Mouse (Mus musculus): Measurements from ENCODE around the gene Mapk10. TPM values are rescaled to one million over a fixed set of nuclear protein-coding genes. Genes with fewer than 3 reads are reported as not detected.
A peak's percentile ranks its signal among the peaks of the same experiment; 100 is the strongest.
"Not testable (repeated sequence)": the region's sequence is repeated elsewhere in the genome, so short reads cannot be mapped to it uniquely, and the experiment has no call there.

Gene Mapk10
- polyA plus RNA-seq, 2 experiments = 0.48 to 0.60 TPM

DNA sequence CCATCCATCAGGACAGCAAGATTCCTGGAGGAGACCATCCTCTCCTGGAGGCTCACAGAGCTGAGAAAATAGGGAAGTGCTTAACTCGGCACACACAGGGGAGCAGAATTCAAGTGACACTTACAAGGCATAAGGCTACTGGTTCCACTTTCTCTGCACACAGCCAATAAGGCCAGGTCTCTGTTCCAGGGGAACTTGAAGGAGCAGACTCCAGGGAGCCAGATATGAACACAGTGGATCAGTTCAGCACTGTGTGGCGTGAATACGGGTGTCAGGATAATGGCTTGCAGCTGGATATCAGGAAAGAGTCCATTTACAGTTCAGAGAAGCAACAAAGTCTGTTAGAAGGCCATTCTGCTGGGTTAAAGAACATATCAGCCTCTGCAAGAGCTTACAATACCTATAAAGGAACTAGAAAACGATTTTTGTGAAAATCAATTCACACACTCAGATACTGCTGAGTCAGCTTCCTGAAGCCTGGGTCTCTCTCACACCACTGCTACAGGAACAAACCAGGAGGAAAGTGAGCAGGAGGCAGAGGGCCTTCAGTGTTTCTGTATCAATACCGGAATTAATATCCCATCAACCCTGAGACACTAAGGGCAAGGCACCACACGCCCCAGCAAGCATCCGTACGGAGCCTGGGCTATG lies 263.9 kb downstream of the Mapk10 start:
- H3K9me3 ChIP-seq (ENCODE audit: control insufficient read depth, low read length) = no peaks in the 10 kb centered on the region
- no peak overlapping the region for H3K4me3 ChIP-seq (replicated peaks; ENCODE audit: low read length)
- ATAC-seq (ENCODE audit: low FRiP score, low read depth) (no peak), DNase-seq (ENCODE audit: low spot score) (peak; percentile 6)
- H3K36me3 ChIP-seq (ENCODE audit: control insufficient read depth, insufficient read depth, low read length) = no peaks in the 10 kb centered on the region
- no peak for TF ChIP-seq POLR2A (IDR thresholded peaks at IDR 0.05; ENCODE audit: borderline replicate concordance, extremely low read depth, insufficient read depth, insufficient read length)
- no peak overlapping the region for H3K9ac ChIP-seq (ENCODE audit: low read depth, low read length, severe bottlenecking)
- WGBS = 53% methylated on average over 8 of the region's 8 CpGs
- H3K27me3 ChIP-seq (ENCODE audit: control insufficient read depth, insufficient read depth, low read length) = no peaks in the 10 kb centered on the region
- H3K4me1 ChIP-seq (ENCODE audit: control insufficient read depth, insufficient read depth, low read length) = no peaks in the 10 kb centered on the region
- no peak overlapping the region for H3K4me2 ChIP-seq (replicated peaks; ENCODE audit: low read depth, low read length, severe bottlenecking)
- no peak overlapping the region for H3K27ac ChIP-seq (replicated peaks; ENCODE audit: low read depth, low read length)

DNA sequence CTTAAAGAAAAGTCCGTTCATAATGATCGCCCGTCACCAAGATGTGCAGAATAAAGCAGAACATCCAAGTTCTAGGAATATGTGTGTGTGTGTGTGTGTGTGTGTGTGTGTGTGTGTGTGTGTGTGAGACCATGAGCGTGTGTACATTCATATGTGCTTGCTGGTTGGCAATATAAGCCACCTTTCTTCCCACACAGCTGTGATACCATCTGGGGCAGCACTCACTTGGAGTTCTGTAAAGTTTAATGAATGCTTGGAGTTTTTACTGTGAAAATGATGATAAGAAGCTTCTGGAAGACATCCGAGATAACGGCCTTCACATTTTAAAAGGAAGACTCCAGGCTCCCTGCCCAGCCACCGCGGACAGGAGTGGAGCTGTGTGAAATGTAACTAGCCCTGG lies 264.5 kb downstream of the Mapk10 start:
- DNase-seq (ENCODE audit: low spot score) (no peak), ATAC-seq (ENCODE audit: low FRiP score, low read depth) (no peak)
- H3K4me1 ChIP-seq (ENCODE audit: control insufficient read depth, insufficient read depth, low read length) = no peaks in the 10 kb centered on the region
- H3K4me3 ChIP-seq (replicated peaks; ENCODE audit: low read length) = no peak overlapping the region
- no peak overlapping the region for H3K27ac ChIP-seq (replicated peaks; ENCODE audit: low read depth, low read length)
- H3K9ac ChIP-seq (ENCODE audit: low read depth, low read length, severe bottlenecking) = no peak overlapping the region
- no peaks in the 10 kb centered on the region for H3K36me3 ChIP-seq (ENCODE audit: control insufficient read depth, insufficient read depth, low read length)
- no peak overlapping the region for H3K4me2 ChIP-seq (replicated peaks; ENCODE audit: low read depth, low read length, severe bottlenecking)
- WGBS = 76% methylated on average over 8 of the region's 8 CpGs
- no peaks in the 10 kb centered on the region for H3K27me3 ChIP-seq (ENCODE audit: control insufficient read depth, insufficient read depth, low read length)
- no peak for TF ChIP-seq POLR2A (IDR thresholded peaks at IDR 0.05; ENCODE audit: borderline replicate concordance, extremely low read depth, insufficient read depth, insufficient read length)
- no peaks in the 10 kb centered on the region for H3K9me3 ChIP-seq (ENCODE audit: control insufficient read depth, low read length)

DNA sequence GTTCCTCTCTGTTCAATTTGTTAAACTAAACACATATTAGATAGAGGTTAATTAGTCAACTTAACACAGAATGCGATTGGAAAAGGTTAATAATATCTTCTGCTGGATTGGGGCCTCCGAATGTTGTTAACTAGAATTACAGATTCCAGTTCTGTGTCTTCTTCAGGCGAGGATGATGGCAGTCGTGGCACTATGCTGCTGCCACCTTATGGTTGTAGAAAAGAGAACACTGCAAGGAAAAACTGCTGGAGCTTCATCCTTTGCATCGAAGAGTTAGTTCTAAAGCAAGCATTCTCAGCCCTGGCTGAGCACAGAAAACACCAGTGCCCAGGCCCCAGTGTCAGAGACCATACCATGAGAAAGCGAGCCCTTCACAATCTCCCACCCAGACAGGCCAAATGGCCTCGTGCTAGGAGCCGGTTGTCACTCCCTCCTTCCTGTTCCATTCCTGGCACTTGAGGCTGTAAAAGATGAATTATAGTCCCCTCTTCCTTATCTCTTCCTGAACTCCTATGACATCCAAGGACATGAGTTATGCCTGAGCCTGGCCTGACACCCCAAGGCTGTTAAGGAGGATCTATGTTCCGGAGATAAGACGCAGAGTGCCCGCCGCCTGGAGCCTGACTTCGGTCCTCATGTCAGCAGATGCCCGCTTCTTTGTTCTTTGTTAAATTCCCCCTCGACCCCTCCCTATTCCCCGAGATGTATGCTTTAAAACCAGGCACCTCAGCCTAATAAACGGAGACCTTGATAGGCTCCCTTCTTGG lies 267.1 kb downstream of the Mapk10 start:
- not testable (repeated sequence) for DNase-seq (ENCODE audit: low spot score); H3K4me1 ChIP-seq (ENCODE audit: control insufficient read depth, insufficient read depth, low read length); H3K36me3 ChIP-seq (ENCODE audit: control insufficient read depth, insufficient read depth, low read length); H3K27ac ChIP-seq (replicated peaks; ENCODE audit: low read depth, low read length); H3K4me3 ChIP-seq (replicated peaks; ENCODE audit: low read length); H3K9ac ChIP-seq (ENCODE audit: low read depth, low read length, severe bottlenecking); H3K4me2 ChIP-seq (replicated peaks; ENCODE audit: low read depth, low read length, severe bottlenecking); H3K27me3 ChIP-seq (ENCODE audit: control insufficient read depth, insufficient read depth, low read length); ATAC-seq (ENCODE audit: low FRiP score, low read depth); H3K9me3 ChIP-seq (ENCODE audit: control insufficient read depth, low read length)
- WGBS = 80% methylated on average over 17 of the region's 17 CpGs

DNA sequence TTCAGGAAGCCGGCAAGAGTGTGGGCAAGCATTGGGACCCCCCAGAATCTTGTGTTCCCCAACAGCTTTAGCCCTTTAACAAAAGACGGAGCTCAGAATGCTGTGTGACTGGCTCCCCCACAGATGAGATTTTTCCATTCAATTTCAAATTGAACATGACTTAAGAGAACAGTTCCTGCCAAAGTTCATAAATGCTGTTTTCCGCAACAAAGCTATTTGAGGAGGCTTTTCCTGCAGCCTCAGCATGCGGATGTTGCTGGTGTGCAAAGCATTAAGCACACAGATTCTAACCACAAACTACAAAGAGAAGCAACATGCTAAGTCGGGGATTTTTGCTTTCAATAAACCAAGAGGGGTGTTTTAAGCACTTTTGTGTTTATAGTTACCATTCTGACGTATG lies 281.0 kb downstream of the Mapk10 start:
- Histone ChIP-seq H3K9ac (ENCODE audit: low read depth, low read length, severe bottlenecking) (no peak overlapping the region), H3K4me1 (ENCODE audit: control insufficient read depth, insufficient read depth, low read length) (no peaks in the 10 kb centered on the region), H3K27me3 (ENCODE audit: control insufficient read depth, insufficient read depth, low read length) (no peaks in the 10 kb centered on the region), H3K4me3 (replicated peaks; ENCODE audit: low read length) (no peak overlapping the region), H3K27ac (replicated peaks; ENCODE audit: low read depth, low read length) (no peak overlapping the region), H3K9me3 (ENCODE audit: control insufficient read depth, low read length) (no peaks in the 10 kb centered on the region), H3K4me2 (replicated peaks; ENCODE audit: low read depth, low read length, severe bottlenecking) (no peak overlapping the region), H3K36me3 (ENCODE audit: control insufficient read depth, insufficient read depth, low read length) (no peaks in the 10 kb centered on the region)
- ATAC-seq (ENCODE audit: low FRiP score, low read depth) (no peak), DNase-seq (ENCODE audit: low spot score) (peak; percentile 32)
- TF ChIP-seq POLR2A (IDR thresholded peaks at IDR 0.05; ENCODE audit: borderline replicate concordance, extremely low read depth, insufficient read depth, insufficient read length) = no peak
- WGBS = 52% methylated on average over 6 of the region's 6 CpGs

DNA sequence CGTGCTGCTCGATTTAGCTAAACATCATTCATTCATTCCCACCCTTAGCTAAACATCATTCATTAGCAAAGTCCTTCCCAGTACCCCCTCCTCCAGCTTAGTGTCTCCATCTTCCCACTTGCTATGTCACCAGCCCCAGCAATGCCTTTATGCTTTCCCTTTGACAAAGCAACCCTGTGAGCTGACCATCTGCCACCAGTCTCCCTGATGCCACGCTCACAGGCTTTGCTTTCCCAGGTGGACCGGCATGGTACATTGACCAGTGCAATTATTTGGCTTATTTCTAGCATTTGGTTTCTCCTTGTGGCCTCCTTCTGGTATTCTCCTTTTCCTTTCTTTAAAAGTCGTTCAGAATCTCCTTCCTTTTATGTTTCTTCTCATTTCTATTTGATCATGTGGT lies 284.3 kb downstream of the Mapk10 start:
- H3K4me3 ChIP-seq (replicated peaks; ENCODE audit: low read length) = no peak overlapping the region
- no peak overlapping the region for H3K27ac ChIP-seq (replicated peaks; ENCODE audit: low read depth, low read length)
- no peak overlapping the region for H3K4me2 ChIP-seq (replicated peaks; ENCODE audit: low read depth, low read length, severe bottlenecking)
- no peaks in the 10 kb centered on the region for H3K9me3 ChIP-seq (ENCODE audit: control insufficient read depth, low read length)
- no peak for TF ChIP-seq POLR2A (IDR thresholded peaks at IDR 0.05; ENCODE audit: borderline replicate concordance, extremely low read depth, insufficient read depth, insufficient read length)
- no peak for ATAC-seq (ENCODE audit: low FRiP score, low read depth)
- no peak overlapping the region for H3K9ac ChIP-seq (ENCODE audit: low read depth, low read length, severe bottlenecking)
- no peaks in the 10 kb centered on the region for H3K4me1 ChIP-seq (ENCODE audit: control insufficient read depth, insufficient read depth, low read length)
- no peak for DNase-seq (ENCODE audit: low spot score)
- no peaks in the 10 kb centered on the region for H3K27me3 ChIP-seq (ENCODE audit: control insufficient read depth, insufficient read depth, low read length)
- WGBS = 79% methylated on average over 5 of the region's 5 CpGs
- H3K36me3 ChIP-seq (ENCODE audit: control insufficient read depth, insufficient read depth, low read length) = no peaks in the 10 kb centered on the region

Data from limb, embryonic 14.5 days (tissue).